Mouse (Mus musculus): ENCODE measurements at regions not wholly inside any gene's neighbourhood (a gene's known extent, or its start where the extent isn't known, plus 50 kb on each side); places are given as distances from the start of the nearest gene placed in this dataset.

- H3K4me1 ChIP-seq (ENCODE audit: control insufficient read depth, insufficient read depth, low read length), result peaks cover 16% of the 10 kb centered on the region
- WGBS, result 89% methylated on average over 2 of the region's 2 CpGs
- no peak for DNase-seq
- no peak overlapping the region for H3K27ac ChIP-seq (ENCODE audit: insufficient read depth, low read length)
- no peaks in the 10 kb centered on the region for H3K27me3 ChIP-seq (ENCODE audit: control insufficient read depth, insufficient read depth, low read length)
- TF ChIP-seq CTCF (IDR thresholded peaks at IDR 0.05; ENCODE audit: borderline replicate concordance, insufficient read depth, low read depth, low read length) (no peak), POLR2A (IDR thresholded peaks at IDR 0.05; ENCODE audit: borderline replicate concordance, insufficient read depth, low read length) (no peak)
- no peak overlapping the region for H3K4me3 ChIP-seq (replicated peaks; ENCODE audit: insufficient read depth, low read depth, low read length)
These were observed 620.0 kb downstream of the Rnf144a start for GRCm38 (mm10) chr12:25795092-25795491.

DNA sequence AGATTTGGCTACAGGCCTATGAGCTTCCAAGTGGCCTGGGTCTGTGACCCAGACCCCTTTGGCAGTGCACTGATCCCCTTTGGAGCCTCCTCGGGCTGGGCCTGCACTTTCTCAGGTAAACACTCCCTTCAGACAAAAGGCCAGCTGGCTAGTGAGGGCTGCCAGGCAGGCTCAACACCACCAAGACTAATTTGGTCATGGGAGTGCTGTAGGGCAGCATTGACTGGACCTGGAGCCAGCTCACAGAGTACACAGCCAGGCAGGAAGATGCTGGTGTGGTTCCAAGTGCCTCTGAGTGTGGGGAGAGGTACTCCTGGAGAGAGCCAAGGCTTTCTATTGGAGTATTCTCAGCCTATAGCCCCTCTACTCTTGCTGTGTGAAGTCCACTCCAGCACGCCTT lies 620.5 kb downstream of the Rnf144a start:
- 48% methylated on average over 2 of the region's 2 CpGs for WGBS
- peak; percentile 66 to 82 for DNase-seq
- Histone ChIP-seq H3K4me1 (ENCODE audit: control insufficient read depth, insufficient read depth, low read length) (peaks cover 16% of the 10 kb centered on the region), H3K27me3 (ENCODE audit: control insufficient read depth, insufficient read depth, low read length) (no peaks in the 10 kb centered on the region), H3K27ac (ENCODE audit: insufficient read depth, low read length) (no peak overlapping the region), H3K4me3 (replicated peaks; ENCODE audit: insufficient read depth, low read depth, low read length) (no peak overlapping the region)
- TF ChIP-seq POLR2A (IDR thresholded peaks at IDR 0.05; ENCODE audit: borderline replicate concordance, insufficient read depth, low read length) (no peak), CTCF (IDR thresholded peaks at IDR 0.05; ENCODE audit: borderline replicate concordance, insufficient read depth, low read depth, low read length) (no peak)

GRCm38 (mm10) chr12:25792571-25793075 lies 622.4 kb downstream of the Rnf144a start:
- 35% methylated on average over 2 of the region's 2 CpGs for WGBS
- TF ChIP-seq CTCF (IDR thresholded peaks at IDR 0.05; ENCODE audit: borderline replicate concordance, insufficient read depth, low read depth, low read length) (no peak), POLR2A (IDR thresholded peaks at IDR 0.05; ENCODE audit: borderline replicate concordance, insufficient read depth, low read length) (no peak)

GRCm38 (mm10) chr12:25790956-25791355 lies 624.1 kb downstream of the Rnf144a start:
- no peak for DNase-seq
- WGBS, result 96% methylated on average over 4 of the region's 4 CpGs
- TF ChIP-seq POLR2A (IDR thresholded peaks at IDR 0.05; ENCODE audit: borderline replicate concordance, insufficient read depth, low read length) (no peak), CTCF (IDR thresholded peaks at IDR 0.05; ENCODE audit: borderline replicate concordance, insufficient read depth, low read depth, low read length) (no peak)
- Histone ChIP-seq H3K4me3 (replicated peaks; ENCODE audit: insufficient read depth, low read depth, low read length) (no peak overlapping the region), H3K4me1 (ENCODE audit: control insufficient read depth, insufficient read depth, low read length) (peaks cover 21% of the 10 kb centered on the region), H3K27ac (ENCODE audit: insufficient read depth, low read length) (no peak overlapping the region), H3K27me3 (ENCODE audit: control insufficient read depth, insufficient read depth, low read length) (no peaks in the 10 kb centered on the region)

More at GRCm38 (mm10) chr12:25792571-25793075, 622.4 kb downstream of the Rnf144a start:
- DNase-seq, result peak in 1 of 2 experiments; percentile 23
- Histone ChIP-seq H3K27ac (ENCODE audit: insufficient read depth, low read length) (no peak overlapping the region), H3K4me1 (ENCODE audit: control insufficient read depth, insufficient read depth, low read length) (peaks cover 16% of the 10 kb centered on the region), H3K4me3 (replicated peaks; ENCODE audit: insufficient read depth, low read depth, low read length) (no peak overlapping the region), H3K27me3 (ENCODE audit: control insufficient read depth, insufficient read depth, low read length) (no peaks in the 10 kb centered on the region)

DNA sequence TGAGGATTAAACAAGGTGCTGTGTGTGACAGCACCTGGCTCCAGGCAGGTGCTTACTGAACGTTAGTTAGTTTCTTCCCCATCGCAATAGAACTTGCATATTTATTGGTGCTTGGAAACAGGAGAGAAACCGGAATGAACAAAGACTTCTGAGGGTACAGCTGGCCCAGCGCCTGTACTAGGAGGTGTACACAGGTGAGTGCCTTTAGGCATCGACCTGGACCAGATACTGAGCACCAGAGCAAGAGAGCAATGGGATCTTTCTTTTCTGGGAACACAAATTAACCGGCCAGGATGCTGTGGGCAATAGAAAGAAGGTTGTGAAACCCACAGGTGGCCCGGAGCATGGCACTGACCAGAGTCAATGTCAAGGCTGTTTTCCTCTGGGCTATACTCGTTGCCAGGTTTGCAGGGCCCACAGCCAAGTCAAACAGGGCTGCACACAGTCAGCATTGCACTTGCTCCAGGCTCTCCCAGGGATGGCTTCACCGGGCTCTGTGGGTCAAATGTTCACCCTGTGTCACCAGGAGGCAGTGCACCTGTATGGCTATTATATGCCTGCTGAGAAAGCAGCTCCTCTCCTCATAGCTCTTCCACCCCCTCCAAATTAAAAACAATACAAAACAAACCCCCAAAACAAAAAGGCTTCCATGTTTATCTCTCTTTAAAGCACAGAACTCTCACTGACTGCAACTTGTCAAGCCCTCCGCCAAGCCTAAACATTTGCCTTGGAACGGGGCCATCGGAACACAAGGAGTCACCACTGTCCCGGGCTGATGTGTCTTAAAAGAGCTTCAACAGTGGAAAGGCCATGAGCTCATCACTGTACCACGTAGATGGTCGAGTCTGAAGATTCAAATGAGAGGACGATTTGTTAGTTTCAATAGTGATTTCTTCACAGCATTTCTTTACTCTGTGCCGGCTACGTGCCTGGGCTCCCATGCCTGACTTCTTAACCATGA lies 629.1 kb downstream of the Rnf144a start:
- no peak overlapping the region for H3K4me3 ChIP-seq (replicated peaks; ENCODE audit: insufficient read depth, low read depth, low read length)
- TF ChIP-seq CTCF (IDR thresholded peaks at IDR 0.05; ENCODE audit: borderline replicate concordance, insufficient read depth, low read depth, low read length) (no peak), POLR2A (IDR thresholded peaks at IDR 0.05; ENCODE audit: borderline replicate concordance, insufficient read depth, low read length) (no peak)
- 35% methylated on average over 18 of the region's 18 CpGs for WGBS

GRCm38 (mm10) chr12:25784401-25784800 lies 630.7 kb downstream of the Rnf144a start:
- TF ChIP-seq CTCF (IDR thresholded peaks at IDR 0.05; ENCODE audit: borderline replicate concordance, insufficient read depth, low read depth, low read length) (no peak), POLR2A (IDR thresholded peaks at IDR 0.05; ENCODE audit: borderline replicate concordance, insufficient read depth, low read length) (no peak)
- Histone ChIP-seq H3K4me3 (replicated peaks; ENCODE audit: insufficient read depth, low read depth, low read length) (no peak overlapping the region), H3K27ac (ENCODE audit: insufficient read depth, low read length) (no peak overlapping the region), H3K4me1 (ENCODE audit: control insufficient read depth, insufficient read depth, low read length) (peaks cover 9% of the 10 kb centered on the region), H3K27me3 (ENCODE audit: control insufficient read depth, insufficient read depth, low read length) (no peaks in the 10 kb centered on the region)
- DNase-seq, result no peak
- WGBS, result 98% methylated on average over 3 of the region's 3 CpGs

More for the DNA sequence above, 629.1 kb downstream of the Rnf144a start:
- DNase-seq, result peak; percentile 56 to 62
- peaks cover 9% of the 10 kb centered on the region for H3K4me1 ChIP-seq (ENCODE audit: control insufficient read depth, insufficient read depth, low read length)
- H3K27me3 ChIP-seq (ENCODE audit: control insufficient read depth, insufficient read depth, low read length), result no peaks in the 10 kb centered on the region
- no peak overlapping the region for H3K27ac ChIP-seq (ENCODE audit: insufficient read depth, low read length)

DNA sequence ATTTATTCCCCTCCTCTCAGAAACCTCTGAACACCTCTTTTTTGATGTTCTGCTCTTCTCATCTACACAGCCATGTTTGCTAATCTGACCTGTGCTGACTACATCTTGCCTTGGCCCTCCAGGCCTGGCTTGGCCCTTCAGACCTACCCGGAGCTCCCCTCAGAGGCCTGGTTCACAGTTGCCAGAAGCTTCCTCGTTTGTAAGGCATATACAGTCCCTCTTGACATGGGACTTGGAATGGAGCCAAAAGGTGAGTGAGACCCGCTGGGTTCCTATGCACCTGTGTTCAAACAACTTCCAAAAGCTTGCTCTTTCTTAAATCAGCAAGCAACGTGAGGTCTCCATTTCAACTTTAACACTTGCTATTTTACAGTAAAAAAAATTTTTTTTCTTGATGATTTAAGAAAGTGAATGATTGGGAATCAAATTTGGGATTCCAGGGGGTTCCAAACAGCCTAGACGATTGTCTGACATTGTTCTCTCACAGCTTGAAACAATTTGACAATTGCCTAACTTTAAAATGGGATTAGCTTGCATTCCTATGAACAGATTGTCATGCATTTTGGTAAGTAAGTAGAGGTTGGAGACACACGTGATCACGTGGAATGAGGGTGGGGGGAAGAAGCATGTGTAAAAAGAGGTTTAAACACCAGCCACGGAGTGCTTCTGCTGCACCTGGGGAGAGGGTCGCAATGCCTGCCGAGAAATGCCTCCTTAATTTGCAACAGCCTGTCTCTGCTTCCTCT lies 631.9 kb downstream of the Rnf144a start:
- Histone ChIP-seq H3K27ac (ENCODE audit: insufficient read depth, low read length) (no peak overlapping the region), H3K4me1 (ENCODE audit: control insufficient read depth, insufficient read depth, low read length) (peaks cover 9% of the 10 kb centered on the region), H3K27me3 (ENCODE audit: control insufficient read depth, insufficient read depth, low read length) (no peaks in the 10 kb centered on the region), H3K4me3 (replicated peaks; ENCODE audit: insufficient read depth, low read depth, low read length) (no peak overlapping the region)
- no peak for DNase-seq
- no peak for TF ChIP-seq CTCF (IDR thresholded peaks at IDR 0.05; ENCODE audit: borderline replicate concordance, insufficient read depth, low read depth, low read length)
- no peak for TF ChIP-seq POLR2A (IDR thresholded peaks at IDR 0.05; ENCODE audit: borderline replicate concordance, insufficient read depth, low read length)
- WGBS, result 75% methylated on average over 10 of the region's 10 CpGs
